Mouse (Mus musculus) CH12.LX (cell line): ENCODE measurements around the gene Psg20. TPM values are rescaled to one million over a fixed set of nuclear protein-coding genes. Genes with fewer than 3 reads are reported as not detected.

Source experiments
- DNase-seq: peaks from one replicate; pipeline ENCODE4 v3.0.0-alpha.2; 2013; ENCODE audit errors: extremely low read depth
- H3K27ac ChIP-seq: 2 replicates; pipeline ENCODE4 v1.5.1; 2012; ENCODE audit warnings: low read depth, mild to moderate bottlenecking, control low read depth, moderate library complexity; ENCODE audit not compliant: insufficient read depth
- H3K27me3 ChIP-seq: replicated peaks from 2 replicates; pipeline ENCODE3; 2012; ENCODE audit warnings: inconsistent platforms
- H3K36me3 ChIP-seq, 2 experiments: replicated peaks in 1 of 2; 2 replicates each; pipeline versions ENCODE3 to v1.6.1; 2012; ENCODE audit warnings: inconsistent platforms in 1 of 2, low read length in 1 of 2, mild to moderate bottlenecking in 1 of 2, mixed read lengths in 1 of 2, moderate library complexity in 1 of 2; ENCODE audit not compliant: control insufficient read depth in 1 of 2, insufficient read depth in 1 of 2
- H3K4me1 ChIP-seq, 2 experiments: 2 replicates each; pipeline ENCODE4 v1.6.1; 2012; ENCODE audit warnings: inconsistent platforms in 1 of 2, moderate library complexity in 1 of 2; ENCODE audit not compliant: insufficient read depth in 2 of 2, control insufficient read depth in 1 of 2
- H3K4me2 ChIP-seq: 2 replicates; pipeline ENCODE4 v1.6.1; 2012; ENCODE audit warnings: low read depth, mild to moderate bottlenecking, control low read depth; ENCODE audit not compliant: poor library complexity, insufficient read depth, severe bottlenecking
- H3K4me3 ChIP-seq, 3 experiments: fragments of 150-350 bp in 1 of 3; sonication (generic) in 1 of 3; replicated peaks in 1 of 3; 2 replicates each; pipeline versions ENCODE3 to v1.5.1; 2011 to 2012; ENCODE audit warnings: low read depth in 2 of 3, low read length in 2 of 3, mild to moderate bottlenecking in 2 of 3, moderate library complexity in 2 of 3, control low read depth in 1 of 3, improper control_type of control experiment in 1 of 3, inconsistent platforms in 1 of 3, mixed read lengths in 1 of 3; ENCODE audit not compliant: poor library complexity in 1 of 3
- H3K79me2 ChIP-seq: replicated peaks from 2 replicates; pipeline ENCODE4 v1.6.1; 2012; ENCODE audit warnings: mild to moderate bottlenecking, moderate library complexity; ENCODE audit not compliant: control insufficient read depth, poor library complexity, insufficient read depth, severe bottlenecking; ENCODE audit errors: extremely low read depth
- H3K9ac ChIP-seq: 2 replicates; pipeline ENCODE4 v1.6.1; 2012; ENCODE audit warnings: low read depth, mild to moderate bottlenecking, control low read depth, moderate library complexity; ENCODE audit not compliant: insufficient read depth
- H3K9me3 ChIP-seq: replicated peaks from 2 replicates; pipeline ENCODE3; 2012; ENCODE audit warnings: low read length, inconsistent platforms, mixed read lengths
- BHLHE40 ChIP-seq: IDR thresholded peaks from 2 replicates; pipeline ENCODE4 v1.6.1; 2011; ENCODE audit warnings: mild to moderate bottlenecking, low read depth, low read length, improper control_type of control experiment
- CHD1 ChIP-seq: IDR thresholded peaks from 2 replicates; pipeline ENCODE4 v1.6.1; 2012; ENCODE audit warnings: low read depth, low read length, improper control_type of control experiment, inconsistent platforms
- CHD2 ChIP-seq: IDR thresholded peaks from 2 replicates; pipeline ENCODE4 v1.6.1; 2011; ENCODE audit warnings: low read length, improper control_type of control experiment
- E2F4 ChIP-seq: IDR thresholded peaks from 2 replicates; pipeline ENCODE4 v1.6.1; 2011; ENCODE audit warnings: low read depth, low read length, improper control_type of control experiment; ENCODE audit not compliant: insufficient replicate concordance
- ELF1 ChIP-seq: IDR thresholded peaks from 2 replicates; pipeline ENCODE4 v1.6.1; 2014; ENCODE audit warnings: low read depth, mild to moderate bottlenecking, inconsistent platforms, low read length, improper control_type of control experiment
- EP300 ChIP-seq: IDR thresholded peaks from 2 replicates; pipeline ENCODE4 v1.6.1; 2011; ENCODE audit warnings: low read length, improper control_type of control experiment
- ETS1 ChIP-seq: conservative IDR thresholded peaks from 2 replicates; pipeline ENCODE4 v1.6.1; 2012; ENCODE audit warnings: low read depth, mild to moderate bottlenecking, inconsistent platforms, low read length, improper control_type of control experiment, moderate library complexity
- HCFC1 ChIP-seq: IDR thresholded peaks from 2 replicates; pipeline ENCODE4 v1.6.1; 2012; ENCODE audit warnings: low read depth, mild to moderate bottlenecking, inconsistent platforms, low read length, improper control_type of control experiment
- JUN ChIP-seq: IDR thresholded peaks from 2 replicates; pipeline ENCODE4 v1.6.1; 2011; ENCODE audit warnings: low read depth, mild to moderate bottlenecking, low read length, improper control_type of control experiment, moderate library complexity; ENCODE audit not compliant: insufficient read depth
- JUND ChIP-seq: conservative IDR thresholded peaks from 2 replicates; pipeline ENCODE4 v1.6.1; 2011; ENCODE audit warnings: low read depth, low read length, improper control_type of control experiment
- KAT2A ChIP-seq: IDR thresholded peaks from 2 replicates; pipeline ENCODE4 v1.6.1; 2012; ENCODE audit warnings: low read length, improper control_type of control experiment, inconsistent platforms; ENCODE audit not compliant: insufficient replicate concordance
- MAFK ChIP-seq: IDR thresholded peaks from 2 replicates; pipeline ENCODE4 v1.6.1; 2011; ENCODE audit warnings: low read length, improper control_type of control experiment; ENCODE audit not compliant: insufficient replicate concordance
- MAX ChIP-seq: IDR thresholded peaks from 2 replicates; pipeline ENCODE4 v1.6.1; 2011; ENCODE audit warnings: low read length, improper control_type of control experiment
- MEF2A ChIP-seq: IDR thresholded peaks from 2 replicates; pipeline ENCODE4 v1.6.1; 2014; ENCODE audit warnings: low read depth, mild to moderate bottlenecking, inconsistent platforms, low read length, improper control_type of control experiment, borderline replicate concordance
- MXI1 ChIP-seq: IDR thresholded peaks from 2 replicates; pipeline ENCODE4 v1.6.1; 2011; ENCODE audit warnings: mild to moderate bottlenecking, low read depth, low read length, improper control_type of control experiment
- MYC ChIP-seq: IDR thresholded peaks from 2 replicates; pipeline ENCODE4 v1.6.1; 2011; ENCODE audit warnings: low read depth, mild to moderate bottlenecking, improper control_type of control experiment, low read length
- NRF1 ChIP-seq: IDR thresholded peaks from 2 replicates; pipeline ENCODE4 v1.6.1; 2014; ENCODE audit warnings: low read depth, mild to moderate bottlenecking, inconsistent platforms, low read length, improper control_type of control experiment, moderate library complexity
- PAX5 ChIP-seq: IDR thresholded peaks from 2 replicates; pipeline ENCODE4 v1.6.1; 2012; ENCODE audit warnings: low read length, inconsistent platforms, mixed read lengths
- POLR2A ChIP-seq: IDR thresholded peaks from 2 replicates; pipeline ENCODE4 v1.6.1; 2011; ENCODE audit warnings: low read depth, mild to moderate bottlenecking, improper control_type of control experiment, low read length
- RAD21 ChIP-seq: IDR thresholded peaks from 2 replicates; pipeline ENCODE4 v1.6.1; 2011; ENCODE audit warnings: low read depth, mild to moderate bottlenecking, low read length, improper control_type of control experiment, moderate library complexity
- SIN3A ChIP-seq: IDR thresholded peaks from 2 replicates; pipeline ENCODE4 v1.6.1; 2012; ENCODE audit warnings: low read length, improper control_type of control experiment, inconsistent platforms
- SMC3 ChIP-seq: IDR thresholded peaks from 2 replicates; pipeline ENCODE4 v1.6.1; 2011; ENCODE audit warnings: low read depth, low read length, improper control_type of control experiment
- TBP ChIP-seq: conservative IDR thresholded peaks from 2 replicates; pipeline ENCODE4 v1.6.1; 2011; ENCODE audit warnings: low read depth, low read length, improper control_type of control experiment
- UBTF ChIP-seq: IDR thresholded peaks from 2 replicates; pipeline ENCODE4 v1.6.1; 2012; ENCODE audit warnings: low read depth, mild to moderate bottlenecking, inconsistent platforms, low read length, improper control_type of control experiment, moderate library complexity
- USF1 ChIP-seq: IDR thresholded peaks from 2 replicates; pipeline ENCODE4 v1.6.1; 2014; ENCODE audit warnings: low read depth, mild to moderate bottlenecking, inconsistent platforms, low read length, improper control_type of control experiment
- USF2 ChIP-seq: conservative IDR thresholded peaks from 2 replicates; pipeline ENCODE4 v1.6.1; 2011; ENCODE audit warnings: low read depth, low read length, improper control_type of control experiment
- ZC3H11A ChIP-seq: IDR thresholded peaks from 2 replicates; pipeline ENCODE4 v1.6.1; 2012; ENCODE audit warnings: low read depth, mild to moderate bottlenecking, inconsistent platforms, low read length, improper control_type of control experiment
- ZKSCAN1 ChIP-seq: IDR thresholded peaks from 2 replicates; pipeline ENCODE4 v1.6.1; 2012; ENCODE audit warnings: low read depth, inconsistent platforms, low read length, improper control_type of control experiment, borderline replicate concordance
- ZMIZ1 ChIP-seq: IDR thresholded peaks from 2 replicates; pipeline ENCODE4 v1.6.1; 2012; ENCODE audit warnings: low read depth, mild to moderate bottlenecking, inconsistent platforms, low read length, improper control_type of control experiment
- dilution Hi-C: fragments of 300-500 bp; cut with MboI; formaldehyde crosslinking; loops from 2 replicates; pipeline ENCODE4 v1.14.3; 2020; ENCODE audit warnings: low sequenced_read_pairs; ENCODE audit not compliant: extremely low pct_unique_long_range_greater_than_20kb, extremely low pct_ligation_motif_present
- in situ Hi-C: fragments of 300-500 bp; cut with MboI; formaldehyde crosslinking; loops from 3 replicates; pipeline ENCODE4 v1.14.3; 2019; ENCODE audit warnings: low sequenced_read_pairs, low pct_ligation_motif_present, low pct_unique_long_range_greater_than_20kb, mixed read lengths
- polyA plus RNA-seq: library from polyadenylated mRNA; unstranded; fragments of >175 nt; gene quantifications from 2 replicates; pipeline ENCODE4 v1.2.1, GENCODE M21; 2012; ENCODE audit warnings: low read depth; ENCODE audit not compliant: insufficient read length
- total RNA-seq, 2 experiments: library from RNA; depleted of rRNA; stranded (reverse); fragments of 300-350 nt in 1 of 2; fragments of >200 nt in 1 of 2; gene quantifications; 2 replicates each; pipeline ENCODE4 v1.2.3; 2012 to 2014

Gene Psg20
- not detected in 2 replicates for total RNA-seq (2012; rRNA removed)
- not detected in 2 replicates for total RNA-seq (2014; rRNA removed)
- not detected in 2 replicates for polyA plus RNA-seq

- in situ Hi-C loops (no loop called here), dilution Hi-C loops (no loop called here)
- no peak for TF ChIP-seq HCFC1
- no peak for TF ChIP-seq PAX5
- TF ChIP-seq CHD1, result no peak
- no peak for TF ChIP-seq ETS1
- no peak for TF ChIP-seq BHLHE40
- no peak for TF ChIP-seq JUND
- TF ChIP-seq POLR2A, result no peak
- no peak for TF ChIP-seq NRF1
- no peak for TF ChIP-seq ELF1
- TF ChIP-seq ZMIZ1, result no peak
- no peak for TF ChIP-seq MXI1
- no peak for TF ChIP-seq RAD21
- TF ChIP-seq SMC3, result no peak
- no peak for TF ChIP-seq KAT2A
- no peak for TF ChIP-seq MAX
- TF ChIP-seq MAFK, result no peak
- TF ChIP-seq CHD2, result no peak
- no peak for TF ChIP-seq ZC3H11A
- TF ChIP-seq JUN, result no peak
- TF ChIP-seq SIN3A, result no peak
- Histone ChIP-seq H3K27me3 (peaks cover 22% of the 10 kb centered on the region), H3K4me2 (no peak within 1 kb of the TSS), H3K79me2 (no peaks in the 10 kb centered on the region), H3K4me3 (no peak within 1 kb of the TSS), H3K27ac (no peak within 1 kb of the TSS), H3K4me1 (no peaks in the 10 kb centered on the region), H3K9ac (no peak within 1 kb of the TSS), H3K36me3 (no peaks in the 10 kb centered on the region), H3K9me3 (no peaks in the 10 kb centered on the region)
- no peak for DNase-seq
These were observed at the start of gene Psg20 for GRCm38 (mm10) chr7:18686085-18686484. TSS of gene Psg20 (minus strand) at chr7:18686185.

DNA sequence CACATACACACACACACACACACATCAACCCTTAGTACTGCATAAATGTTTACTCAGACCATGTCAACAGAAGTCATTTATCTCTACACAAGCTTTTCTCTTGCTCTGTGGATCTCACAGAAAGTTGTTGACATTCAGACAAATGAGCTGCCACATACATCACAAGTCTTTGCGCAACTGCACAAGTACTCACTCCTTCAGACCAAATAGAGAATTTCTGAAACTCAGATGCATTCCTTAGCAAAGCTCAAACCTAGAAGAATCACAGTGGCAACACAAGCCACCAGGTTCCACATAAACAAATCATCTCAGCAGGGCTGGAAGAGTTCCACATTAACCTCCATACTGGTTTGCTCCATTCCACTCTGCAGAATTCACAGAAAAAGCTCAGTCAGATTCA, 48.5 kb upstream of the Psg20 start:
- no peak for TF ChIP-seq NRF1
- TF ChIP-seq MAX, result no peak
- TF ChIP-seq TBP, result no peak
- TF ChIP-seq MXI1, result no peak
- TF ChIP-seq SIN3A, result no peak
- TF ChIP-seq MYC, result no peak
- no peak for TF ChIP-seq EP300
- no peak for TF ChIP-seq E2F4
- TF ChIP-seq UBTF, result no peak
- no peak for TF ChIP-seq RAD21
- no peak for TF ChIP-seq ZKSCAN1
- TF ChIP-seq USF1, result no peak
- no peak for TF ChIP-seq POLR2A
- TF ChIP-seq ETS1, result no peak
- no peak for TF ChIP-seq ZMIZ1
- no peak for TF ChIP-seq PAX5
- no peak for TF ChIP-seq MEF2A
- no peak for TF ChIP-seq ZC3H11A
- no peak for TF ChIP-seq USF2
- Histone ChIP-seq H3K4me1 (no peaks in the 10 kb centered on the region), H3K9ac (no peak overlapping the region), H3K9me3 (no peaks in the 10 kb centered on the region), H3K27ac (no peak overlapping the region), H3K27me3 (peaks cover 44% of the 10 kb centered on the region), H3K4me3 (no peak overlapping the region), H3K79me2 (no peaks in the 10 kb centered on the region), H3K4me2 (no peak overlapping the region), H3K36me3 (no peaks in the 10 kb centered on the region)
- DNase-seq, result no peak
- in situ Hi-C loops (no loop called here), dilution Hi-C loops (no loop called here)
